Mouse (Mus musculus): ENCODE results near the gene Mtfr1l.

Gene Mtfr1l

GRCm38 (mm10) chr4:134534932-134535786 lies at the start of gene Mtfr1l:
Gene Mtfr1l (minus strand): TSS chr4:134535387.
- peak; percentile 97 for DNase-seq (ENCODE audit: low read depth, low spot score)

GRCm38 (mm10) chr4:134583513-134583912 lies 48.3 kb upstream of the Mtfr1l start:
- no peak for DNase-seq (ENCODE audit: low read depth, low spot score)

GRCm38 (mm10) chr4:134581365-134581764 lies 46.2 kb upstream of the Mtfr1l start:
- DNase-seq (ENCODE audit: low read depth, low spot score), result no peak

- DNase-seq (ENCODE audit: low read depth, low spot score), result no peak
These were observed 45.4 kb upstream of the Mtfr1l start for GRCm38 (mm10) chr4:134580351-134581148.

- no peak for DNase-seq (ENCODE audit: low read depth, low spot score)
These were observed 44.4 kb upstream of the Mtfr1l start for GRCm38 (mm10) chr4:134579620-134580019.

GRCm38 (mm10) chr4:134579212-134579611 lies 44.0 kb upstream of the Mtfr1l start:
- peak; percentile 87 for DNase-seq (ENCODE audit: low read depth, low spot score)

DNA sequence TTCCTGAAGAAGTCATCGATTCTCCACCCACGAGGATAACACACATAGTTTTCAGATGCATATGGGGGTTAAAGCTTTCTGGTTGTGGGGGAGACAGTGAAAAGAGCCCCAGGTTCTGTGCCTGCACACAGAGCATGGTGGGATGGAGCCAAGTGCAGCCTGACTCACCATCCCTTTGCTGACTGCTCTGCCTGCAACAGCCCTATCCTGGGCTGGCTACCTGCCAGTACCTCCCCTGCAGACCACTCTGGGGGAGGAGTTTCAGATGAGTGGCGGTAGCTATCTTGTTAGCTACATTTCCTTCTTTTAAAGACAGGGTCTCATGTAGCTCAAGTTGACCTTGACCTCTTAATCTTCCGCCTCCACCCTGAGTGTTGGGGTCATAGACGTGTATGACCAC lies 43.2 kb upstream of the Mtfr1l start:
- no peak for DNase-seq (ENCODE audit: low read depth, low spot score)

GRCm38 (mm10) chr4:134577281-134577680 lies 42.1 kb upstream of the Mtfr1l start:
- no peak for DNase-seq (ENCODE audit: low read depth, low spot score)

DNA sequence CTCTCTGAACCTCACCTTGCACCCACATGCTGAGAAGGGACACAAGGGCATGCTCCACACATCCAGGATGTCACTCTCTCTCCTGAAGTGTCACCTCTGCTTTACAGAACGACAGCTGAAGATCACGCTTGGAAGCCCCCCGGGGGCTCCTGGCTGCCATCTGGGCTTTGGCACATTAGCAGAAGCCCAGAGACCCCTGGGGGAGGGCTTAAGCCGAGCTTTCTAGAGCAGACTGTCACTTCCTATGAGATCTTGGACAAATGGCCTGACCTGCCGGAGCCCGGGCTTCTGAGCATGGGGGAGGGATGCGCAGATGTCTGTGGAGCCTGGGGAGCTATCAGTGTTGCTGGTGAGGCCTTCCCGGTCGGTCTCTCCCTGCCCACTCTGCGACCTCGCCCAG lies 40.3 kb upstream of the Mtfr1l start:
- DNase-seq (ENCODE audit: low read depth, low spot score), result no peak

- no peak for DNase-seq (ENCODE audit: low read depth, low spot score)
These were observed 37.5 kb upstream of the Mtfr1l start for GRCm38 (mm10) chr4:134572449-134573300.

DNA sequence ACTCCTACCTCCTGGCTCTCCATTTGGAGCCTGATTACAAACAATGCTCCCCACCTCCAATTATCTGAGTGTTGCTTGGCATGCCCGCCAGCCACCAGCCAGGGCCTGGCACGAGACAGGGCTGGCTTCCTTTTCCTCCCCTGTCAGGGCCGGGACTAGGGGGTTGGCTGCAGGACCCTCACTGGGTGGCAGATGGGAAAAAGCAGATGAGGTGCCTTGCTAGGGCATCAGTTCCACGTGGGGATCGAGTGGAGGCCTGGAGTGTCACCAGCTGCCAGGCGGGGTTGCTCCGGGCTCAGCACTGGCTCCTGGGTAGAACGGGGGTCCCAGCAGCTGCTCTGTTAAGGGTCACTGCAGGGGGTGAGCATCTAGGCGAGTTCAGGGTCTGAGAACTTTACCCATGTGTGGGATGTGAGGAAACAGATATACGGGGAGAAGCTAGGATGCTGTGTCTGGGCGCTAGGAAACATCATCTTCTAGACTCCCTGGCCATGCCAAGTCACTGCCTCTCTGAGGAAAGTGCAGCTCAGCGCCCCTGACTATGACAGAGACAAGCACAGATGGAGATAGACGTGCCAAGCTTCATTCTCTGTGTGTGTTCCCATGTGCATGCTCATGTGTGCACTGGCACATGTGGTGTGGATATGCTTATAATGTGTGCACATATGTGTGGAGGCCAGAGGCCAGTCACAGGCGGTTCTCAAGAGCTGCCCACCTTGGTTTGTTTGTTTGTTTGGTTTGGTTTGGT lies 35.7 kb upstream of the Mtfr1l start:
- DNase-seq (ENCODE audit: low read depth, low spot score), result no peak

GRCm38 (mm10) chr4:134569831-134570230 lies 34.6 kb upstream of the Mtfr1l start:
- DNase-seq (ENCODE audit: low read depth, low spot score), result no peak

DNA sequence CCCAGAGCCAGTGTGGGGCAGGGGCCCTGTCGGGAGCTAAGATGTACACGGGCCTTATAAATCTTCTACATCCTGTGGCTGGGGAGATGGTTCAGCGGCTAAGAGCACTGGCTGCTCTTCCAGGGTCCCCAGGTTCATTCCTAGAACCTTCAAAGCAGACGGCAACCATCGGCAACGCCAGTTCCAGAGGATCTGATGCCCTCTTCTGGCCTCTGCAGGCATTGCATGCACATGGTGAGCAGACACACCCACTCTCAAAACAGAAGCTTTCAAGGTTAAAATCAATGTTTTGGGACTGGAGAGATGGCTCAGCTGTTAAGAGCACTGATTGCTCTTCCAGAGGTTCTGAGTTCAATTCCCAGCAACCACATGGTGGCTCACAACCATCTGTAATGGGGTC lies 34.0 kb upstream of the Mtfr1l start:
- peak; percentile 39 for DNase-seq (ENCODE audit: low read depth, low spot score)

DNA sequence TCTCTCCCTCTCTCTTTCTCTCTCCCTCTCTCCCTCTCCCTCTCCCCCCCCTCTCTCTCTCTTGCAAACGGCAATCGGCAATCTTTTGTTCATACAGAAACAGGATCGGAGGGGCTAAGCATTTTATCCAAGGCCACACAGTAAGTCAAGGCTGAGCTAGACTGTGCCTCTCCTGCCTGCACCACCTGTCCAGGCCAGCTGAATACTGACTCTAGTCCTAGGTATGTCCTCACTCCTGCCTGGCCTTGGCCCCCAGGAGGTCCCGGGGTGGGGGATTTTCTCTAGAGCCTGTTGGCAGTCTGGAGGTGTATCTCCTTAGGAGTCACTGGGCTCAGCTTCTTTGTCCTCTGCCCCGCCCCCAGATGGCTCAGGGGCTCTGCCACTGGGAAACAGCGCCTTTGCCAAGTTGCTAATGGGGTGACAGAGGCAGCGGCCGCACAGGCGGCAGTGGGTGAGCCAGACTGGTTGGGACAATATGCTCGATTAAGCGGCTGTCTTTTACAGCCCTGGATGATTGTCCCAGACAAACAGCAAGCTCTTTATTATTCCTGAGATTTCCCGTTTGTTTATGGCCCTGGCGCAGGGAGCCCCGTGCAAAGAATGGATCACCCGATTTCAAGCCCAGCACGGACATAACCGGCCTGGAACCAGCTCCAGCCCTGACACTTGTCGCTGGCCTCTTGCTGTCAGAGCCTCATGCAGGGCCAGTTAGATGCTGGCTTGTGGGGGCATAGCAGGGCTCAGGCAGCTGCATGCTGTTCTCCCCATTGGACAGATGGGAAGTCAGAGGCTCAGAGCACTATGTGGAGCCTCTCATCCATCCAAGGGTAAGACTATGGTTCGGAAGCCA lies 32.4 kb upstream of the Mtfr1l start:
- no peak for DNase-seq (ENCODE audit: low read depth, low spot score)

DNA sequence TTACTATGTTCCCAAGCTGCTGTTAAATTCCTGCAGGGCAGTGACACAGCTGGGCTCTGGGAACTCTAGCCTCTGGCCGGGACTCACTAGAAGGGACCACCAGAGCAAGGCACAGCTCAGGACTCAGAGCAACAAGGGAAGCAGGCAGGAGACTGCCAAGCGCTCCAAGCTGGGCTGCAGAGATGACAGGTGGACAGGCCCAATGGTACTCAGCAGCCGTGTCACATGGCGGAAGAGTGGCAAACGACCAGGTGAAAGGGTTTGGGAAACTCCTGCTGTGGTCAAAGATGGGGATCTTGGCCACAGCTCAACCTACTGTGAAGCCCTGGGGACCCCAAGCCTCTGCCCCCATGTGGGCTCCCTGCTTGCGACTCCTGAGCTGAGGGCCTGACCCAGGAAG lies 28.9 kb upstream of the Mtfr1l start:
- DNase-seq (ENCODE audit: low read depth, low spot score), result no peak

DNA sequence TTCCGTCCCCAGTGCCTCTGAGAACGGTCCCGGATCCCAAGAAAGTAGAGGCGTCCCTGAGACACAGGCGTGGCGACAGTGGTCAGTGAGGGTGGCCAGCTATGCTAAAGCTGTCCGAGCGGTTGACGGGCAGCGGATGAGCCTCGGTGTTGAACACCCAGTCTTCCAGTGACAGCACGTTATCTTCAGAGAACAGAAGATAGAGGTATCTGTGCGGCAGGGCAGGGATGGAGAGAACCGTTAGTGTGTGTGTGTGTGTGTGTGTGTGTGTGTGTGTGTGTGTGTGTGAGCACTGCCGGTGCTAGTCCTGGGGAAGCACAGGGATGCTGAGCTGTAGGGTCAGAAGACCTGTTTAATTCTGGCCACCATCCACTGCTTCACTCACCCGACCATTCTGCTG lies 28.4 kb upstream of the Mtfr1l start:
- DNase-seq (ENCODE audit: low read depth, low spot score), result no peak

DNA sequence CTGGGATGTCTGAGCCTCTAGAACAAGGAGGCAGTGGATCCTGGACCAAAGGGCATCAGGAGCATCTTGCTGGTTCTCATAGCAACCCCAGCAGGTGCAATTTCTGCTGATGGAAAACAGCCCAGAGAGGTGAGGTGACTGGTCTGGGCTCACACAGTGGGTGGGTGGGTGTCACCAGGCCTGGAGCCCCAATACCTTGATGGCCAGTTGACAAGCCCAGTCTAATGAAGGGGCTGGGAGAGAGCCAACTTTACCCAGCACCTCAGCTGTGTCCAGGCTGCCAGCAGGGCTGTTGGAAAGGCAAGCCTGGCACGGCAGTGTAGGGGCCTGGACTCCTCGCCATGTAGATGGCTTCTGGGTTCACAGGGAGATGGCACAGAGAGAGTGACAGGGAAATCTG lies 26.8 kb upstream of the Mtfr1l start:
- no peak for DNase-seq (ENCODE audit: low read depth, low spot score)

GRCm38 (mm10) chr4:134560699-134561098 lies 25.5 kb upstream of the Mtfr1l start:
- DNase-seq (ENCODE audit: low read depth, low spot score), result no peak

DNA sequence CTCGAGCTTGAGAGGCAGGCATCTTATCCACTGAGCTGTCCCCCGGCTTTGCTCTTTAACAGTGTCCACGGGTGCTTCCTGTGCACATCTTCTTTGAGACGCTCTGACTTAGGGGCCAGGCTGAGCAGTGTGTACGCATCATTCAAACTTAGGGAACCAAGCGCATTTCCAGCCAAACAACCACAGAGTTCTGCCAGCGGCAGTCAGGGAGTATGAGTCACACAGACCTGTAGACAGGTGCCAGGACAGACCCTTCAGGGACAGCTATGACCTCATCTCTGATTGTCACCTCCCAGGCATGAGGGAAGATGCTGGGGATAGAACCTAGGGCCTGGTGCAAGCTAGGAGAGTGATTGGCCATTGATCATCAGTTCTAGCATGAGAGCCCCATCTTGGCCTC lies 24.0 kb upstream of the Mtfr1l start:
- DNase-seq (ENCODE audit: low read depth, low spot score), result no peak

GRCm38 (mm10) chr4:134558570-134559113 lies 23.5 kb upstream of the Mtfr1l start:
- no peak for DNase-seq (ENCODE audit: low read depth, low spot score)

Data from A20 (cell line).